Mouse (Mus musculus) myocyte (in vitro differentiated cells): ENCODE measurements around the gene Dusp14.

Experiments used
- CEBPB ChIP-seq: IDR thresholded peaks from 2 replicates; pipeline ENCODE4 v1.6.1; 2011; ENCODE audit warnings: mild to moderate bottlenecking, moderate library complexity; ENCODE audit not compliant: poor library complexity, insufficient read depth, severe bottlenecking
- MAX ChIP-seq: IDR thresholded peaks from one replicate; pipeline ENCODE4 v1.6.1; 2011; ENCODE audit warnings: low read depth, mild to moderate bottlenecking, control low read depth
- MYOG ChIP-seq, 3 experiments: IDR thresholded peaks; one replicate each; pipeline ENCODE4 v1.6.1; 2011; ENCODE audit warnings: control low read depth in 2 of 3, low read depth in 2 of 3, mild to moderate bottlenecking in 2 of 3; ENCODE audit not compliant: insufficient read length in 2 of 3, control insufficient read depth in 1 of 3, insufficient read depth in 1 of 3
- POLR2A ChIP-seq: IDR thresholded peaks from one replicate; pipeline ENCODE4 v1.6.1; 2011; ENCODE audit warnings: low read depth, mild to moderate bottlenecking, control low read depth, moderate library complexity; ENCODE audit not compliant: insufficient read length
- POLR2AphosphoS2 ChIP-seq: IDR thresholded peaks from one replicate; pipeline ENCODE4 v1.6.1; 2011; ENCODE audit warnings: low read depth, control low read depth; ENCODE audit not compliant: insufficient read length
- SRF ChIP-seq: IDR thresholded peaks from one replicate; pipeline ENCODE4 v1.6.1; 2011; ENCODE audit warnings: low read depth; ENCODE audit not compliant: control insufficient read depth, insufficient read length
- TCF12 ChIP-seq: IDR thresholded peaks from one replicate; pipeline ENCODE4 v1.6.1; 2011; ENCODE audit warnings: mild to moderate bottlenecking, control low read depth; ENCODE audit not compliant: poor library complexity, insufficient read depth, severe bottlenecking
- TCF3 ChIP-seq: IDR thresholded peaks from one replicate; pipeline ENCODE4 v1.6.1; 2011; ENCODE audit warnings: low read depth, control low read depth; ENCODE audit not compliant: insufficient read length

GRCm38 (mm10) chr11:84095084-84095483 lies 26.0 kb upstream of the Dusp14 start:
- no peak for TF ChIP-seq POLR2A
- TF ChIP-seq CEBPB = no peak
- no peak for TF ChIP-seq MYOG (IDR thresholded peaks at IDR 0.05; ENCODE audit: control insufficient read depth in 1 of 3, insufficient read depth in 1 of 3, insufficient read length in 2 of 3, low read depth in 2 of 3)
- no peak for TF ChIP-seq MAX
- no peak for TF ChIP-seq POLR2AphosphoS2
- no peak for TF ChIP-seq SRF
- no peak for TF ChIP-seq TCF3
- TF ChIP-seq TCF12 = no peak
